Mouse (Mus musculus): Measurements from ENCODE around the gene Ciao2a. TPM values are rescaled to one million over a fixed set of nuclear protein-coding genes. Genes with fewer than 3 reads are reported as not detected.

The Ciao2a gene
- polyA plus RNA-seq, 1 experiment: 16.4 TPM

DNA sequence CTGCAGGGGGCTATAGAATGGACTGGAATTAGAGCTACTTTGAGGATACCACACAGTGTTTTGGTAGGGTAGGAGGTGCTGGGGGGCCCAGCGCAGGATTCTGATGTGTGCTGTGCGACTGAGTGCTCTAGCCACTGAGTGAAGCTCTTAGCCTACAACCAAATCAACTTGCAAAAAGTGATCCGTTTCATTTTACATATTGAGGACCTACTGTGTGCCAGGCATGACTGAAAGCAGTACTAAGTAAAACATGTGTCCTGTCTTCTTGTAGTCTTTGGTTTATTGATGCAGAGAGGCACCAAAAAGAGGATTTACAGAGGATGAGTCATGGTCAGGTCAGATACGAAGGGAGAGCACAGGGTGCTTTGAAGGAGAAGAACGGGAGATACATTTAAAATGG lies 40.8 kb downstream of the Ciao2a start:
- H3K4me1 ChIP-seq (replicated peaks; ENCODE audit: control insufficient read depth, insufficient read depth, low read length): no peaks in the 10 kb centered on the region; the same call in 1 of the 2 replicates
- TF ChIP-seq POLR2A (IDR thresholded peaks at IDR 0.05; ENCODE audit: control insufficient read depth, extremely low read depth, insufficient read depth, low read length, poor library complexity) (no peak), CTCF (IDR thresholded peaks at IDR 0.05; ENCODE audit: borderline replicate concordance, control insufficient read depth, extremely low read depth, insufficient read depth, low read length, poor library complexity) (no peak)
- no peak overlapping the region for H3K4me3 ChIP-seq (ENCODE audit: control insufficient read depth, insufficient read depth, low read length)
- no peak overlapping the region for H3K27ac ChIP-seq (ENCODE audit: control insufficient read depth, insufficient read depth, low read length)
- H3K27me3 ChIP-seq (ENCODE audit: control insufficient read depth, insufficient read depth, low read length): no peaks in the 10 kb centered on the region
- H3K36me3 ChIP-seq (ENCODE audit: control insufficient read depth, insufficient read depth, low read length): no peaks in the 10 kb centered on the region
- DNase-seq: no peak
- 96% methylated on average over 5 of the region's 5 CpGs for WGBS

GRCm38 (mm10) chr9:66168233-66168632 lies 41.8 kb downstream of the Ciao2a start:
- no peak overlapping the region for H3K27ac ChIP-seq (ENCODE audit: control insufficient read depth, insufficient read depth, low read length)
- H3K27me3 ChIP-seq (ENCODE audit: control insufficient read depth, insufficient read depth, low read length): no peaks in the 10 kb centered on the region

DNA sequence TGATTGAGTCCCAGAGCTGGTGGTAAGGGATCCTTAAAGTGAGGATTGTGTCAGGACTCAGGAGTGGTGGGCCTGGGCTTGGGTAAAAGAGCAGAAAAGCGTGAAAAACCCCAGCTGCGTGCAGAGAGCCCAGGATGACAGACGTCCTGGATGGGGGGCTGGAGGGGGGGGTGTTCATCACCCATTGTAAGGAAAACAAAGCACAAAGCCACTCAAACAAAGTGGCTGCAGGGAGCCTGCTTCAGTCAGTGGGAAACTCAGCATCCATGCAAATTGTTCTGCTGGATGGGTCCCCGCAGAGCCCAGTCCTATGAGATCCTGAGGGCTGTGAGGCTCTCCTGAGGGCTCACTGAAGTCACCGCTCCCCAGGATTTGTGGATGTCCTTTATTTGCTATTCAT lies 44.1 kb downstream of the Ciao2a start:
- TF ChIP-seq CTCF (IDR thresholded peaks at IDR 0.05; ENCODE audit: borderline replicate concordance, control insufficient read depth, extremely low read depth, insufficient read depth, low read length, poor library complexity) (no peak), POLR2A (IDR thresholded peaks at IDR 0.05; ENCODE audit: control insufficient read depth, extremely low read depth, insufficient read depth, low read length, poor library complexity) (no peak)
- 90% methylated on average over 5 of the region's 5 CpGs for WGBS
- no peaks in the 10 kb centered on the region for H3K36me3 ChIP-seq (ENCODE audit: control insufficient read depth, insufficient read depth, low read length)
- H3K4me1 ChIP-seq (replicated peaks; ENCODE audit: control insufficient read depth, insufficient read depth, low read length): no peaks in the 10 kb centered on the region; the same call in 1 of the 2 replicates
- no peak overlapping the region for H3K4me3 ChIP-seq (ENCODE audit: control insufficient read depth, insufficient read depth, low read length)
- H3K27me3 ChIP-seq (ENCODE audit: control insufficient read depth, insufficient read depth, low read length): no peaks in the 10 kb centered on the region
- H3K27ac ChIP-seq (ENCODE audit: control insufficient read depth, insufficient read depth, low read length): no peak overlapping the region
- DNase-seq: no peak

More at GRCm38 (mm10) chr9:66168233-66168632, 41.8 kb downstream of the Ciao2a start:
- Histone ChIP-seq H3K4me1 (replicated peaks; ENCODE audit: control insufficient read depth, insufficient read depth, low read length) (no peaks in the 10 kb centered on the region; the same call in 1 of the 2 replicates), H3K36me3 (ENCODE audit: control insufficient read depth, insufficient read depth, low read length) (no peaks in the 10 kb centered on the region), H3K4me3 (ENCODE audit: control insufficient read depth, insufficient read depth, low read length) (no peak overlapping the region)
- no peak for TF ChIP-seq POLR2A (IDR thresholded peaks at IDR 0.05; ENCODE audit: control insufficient read depth, extremely low read depth, insufficient read depth, low read length, poor library complexity)
- no peak for TF ChIP-seq CTCF (IDR thresholded peaks at IDR 0.05; ENCODE audit: borderline replicate concordance, control insufficient read depth, extremely low read depth, insufficient read depth, low read length, poor library complexity)
- DNase-seq: no peak
- 15% methylated on average over 1 of the region's 1 CpGs for WGBS

DNA sequence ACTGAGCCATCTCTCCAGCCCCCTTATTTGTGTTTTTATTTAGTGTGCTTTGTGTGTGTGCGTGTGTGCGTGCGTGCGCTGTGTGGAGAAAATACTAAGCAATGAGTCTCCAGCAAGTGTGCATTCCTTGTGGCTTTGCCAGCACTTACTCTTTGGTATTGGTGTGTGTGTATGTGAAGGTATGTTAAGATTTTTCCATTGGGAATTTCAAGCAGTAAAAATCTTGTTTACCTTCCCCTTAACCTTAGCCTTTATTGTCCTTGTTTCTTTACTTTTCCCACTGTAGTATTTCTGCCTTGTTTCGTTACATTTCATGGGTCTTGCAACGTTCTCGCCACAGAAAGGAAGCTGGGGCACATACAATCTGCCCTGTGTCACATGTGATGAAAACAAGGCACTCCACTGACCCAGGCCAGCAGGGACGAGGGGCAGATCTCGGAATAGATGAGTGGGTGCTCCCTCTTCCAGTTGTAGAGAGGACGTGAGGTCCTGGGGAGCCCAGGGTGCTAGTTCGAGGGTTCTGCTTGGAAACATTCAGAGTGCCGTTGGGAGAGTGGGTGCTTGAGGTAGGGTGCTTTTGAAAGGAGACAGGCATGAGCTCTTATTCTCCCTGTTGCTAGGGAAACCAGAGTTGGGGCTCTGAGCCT lies 45.0 kb downstream of the Ciao2a start:
- no peaks in the 10 kb centered on the region for H3K36me3 ChIP-seq (ENCODE audit: control insufficient read depth, insufficient read depth, low read length)
- WGBS: 92% methylated on average over 12 of the region's 12 CpGs
- no peaks in the 10 kb centered on the region; the same call in 1 of the 2 replicates for H3K4me1 ChIP-seq (replicated peaks; ENCODE audit: control insufficient read depth, insufficient read depth, low read length)
- TF ChIP-seq POLR2A (IDR thresholded peaks at IDR 0.05; ENCODE audit: control insufficient read depth, extremely low read depth, insufficient read depth, low read length, poor library complexity) (no peak), CTCF (IDR thresholded peaks at IDR 0.05; ENCODE audit: borderline replicate concordance, control insufficient read depth, extremely low read depth, insufficient read depth, low read length, poor library complexity) (no peak)
- no peak overlapping the region for H3K4me3 ChIP-seq (ENCODE audit: control insufficient read depth, insufficient read depth, low read length)
- no peak overlapping the region for H3K27ac ChIP-seq (ENCODE audit: control insufficient read depth, insufficient read depth, low read length)
- no peaks in the 10 kb centered on the region for H3K27me3 ChIP-seq (ENCODE audit: control insufficient read depth, insufficient read depth, low read length)
- no peak for DNase-seq

- Histone ChIP-seq H3K4me1 (replicated peaks; ENCODE audit: control insufficient read depth, insufficient read depth, low read length) (no peaks in the 10 kb centered on the region; the same call in 1 of the 2 replicates), H3K36me3 (ENCODE audit: control insufficient read depth, insufficient read depth, low read length) (no peaks in the 10 kb centered on the region), H3K27ac (ENCODE audit: control insufficient read depth, insufficient read depth, low read length) (no peak overlapping the region), H3K27me3 (ENCODE audit: control insufficient read depth, insufficient read depth, low read length) (no peaks in the 10 kb centered on the region), H3K4me3 (ENCODE audit: control insufficient read depth, insufficient read depth, low read length) (no peak overlapping the region)
- no peak for DNase-seq
- no peak for TF ChIP-seq POLR2A (IDR thresholded peaks at IDR 0.05; ENCODE audit: control insufficient read depth, extremely low read depth, insufficient read depth, low read length, poor library complexity)
- no peak for TF ChIP-seq CTCF (IDR thresholded peaks at IDR 0.05; ENCODE audit: borderline replicate concordance, control insufficient read depth, extremely low read depth, insufficient read depth, low read length, poor library complexity)
- 95% methylated on average over 5 of the region's 5 CpGs for WGBS
Observed at GRCm38 (mm10) chr9:66173316-66173855, 47.0 kb downstream of the Ciao2a start.

DNA sequence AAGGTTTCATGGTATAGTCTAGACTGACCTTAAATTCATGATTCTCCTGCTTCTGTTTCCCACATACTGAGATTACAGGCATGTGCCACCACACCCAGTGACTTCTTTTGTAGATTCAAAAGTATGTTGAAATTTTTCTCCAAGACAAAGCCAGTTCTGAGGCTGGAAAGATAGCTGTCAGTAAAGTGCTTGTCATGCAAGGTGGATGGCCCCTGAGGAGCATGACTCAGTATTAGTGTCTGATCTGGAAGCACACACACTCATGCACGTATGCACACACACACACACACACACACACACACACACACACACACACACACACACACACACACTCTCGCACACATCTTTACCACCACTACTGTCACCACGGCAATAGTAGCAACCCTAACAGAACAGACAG lies 48.6 kb downstream of the Ciao2a start:
- no peaks in the 10 kb centered on the region for H3K4me1 ChIP-seq (replicated peaks; ENCODE audit: control insufficient read depth, insufficient read depth, low read length)
- H3K4me3 ChIP-seq (ENCODE audit: control insufficient read depth, insufficient read depth, low read length): no peak overlapping the region
- TF ChIP-seq POLR2A (IDR thresholded peaks at IDR 0.05; ENCODE audit: control insufficient read depth, extremely low read depth, insufficient read depth, low read length, poor library complexity): no peak
- TF ChIP-seq CTCF (IDR thresholded peaks at IDR 0.05; ENCODE audit: borderline replicate concordance, control insufficient read depth, extremely low read depth, insufficient read depth, low read length, poor library complexity): no peak
- no peak overlapping the region for H3K27ac ChIP-seq (ENCODE audit: control insufficient read depth, insufficient read depth, low read length)
- WGBS: 93% methylated on average over 3 of the region's 3 CpGs
- no peaks in the 10 kb centered on the region for H3K36me3 ChIP-seq (ENCODE audit: control insufficient read depth, insufficient read depth, low read length)
- no peaks in the 10 kb centered on the region for H3K27me3 ChIP-seq (ENCODE audit: control insufficient read depth, insufficient read depth, low read length)
- DNase-seq: no peak
